Mouse (Mus musculus) CD4-positive, CD25-positive, alpha-beta regulatory T cell, adult 9 weeks (primary cell): ENCODE measurements around the gene Hnrnpr. TPM values are rescaled to one million over a fixed set of nuclear protein-coding genes. Genes with fewer than 3 reads are reported as not detected.

ENCODE experiments used
- polyA plus RNA-seq: library from polyadenylated mRNA; unstranded; fragments of 100-300 nt; shearing (Covaris generic); gene quantifications from one replicate; pipeline ENCODE4 v1.2.1, GENCODE M21; 2017

Hnrnpr gene
- polyA plus RNA-seq, result 147 TPM

GRCm38 (mm10) chr4:136310229-136311041 lies at the start of gene Hnrnpr:
TSS of gene Hnrnpr (plus strand) at chr4:136310942.

GRCm38 (mm10) chr4:136284455-136284854 lies 26.3 kb upstream of the Hnrnpr start, which contains the start of gene Zfp46:
TSS of gene Zfp46 (plus strand) at chr4:136284683.

Other genes with a start within 250 kb of the Hnrnpr start
- 271 TPM for gene Id3, start 167.4 kb upstream of the Hnrnpr start, polyA plus RNA-seq
- gene E2f2, start 138.5 kb upstream of the Hnrnpr start, polyA plus RNA-seq, result 20.7 TPM
- gene Asap3, start 104.6 kb upstream of the Hnrnpr start, polyA plus RNA-seq, result 0.15 TPM
- gene Tcea3, start 63.2 kb upstream of the Hnrnpr start, polyA plus RNA-seq, result 0.58 TPM
- 12.7 TPM for gene Zfp46, start 26.3 kb upstream of the Hnrnpr start, polyA plus RNA-seq
- gene Htr1d, start 112.6 kb downstream of the Hnrnpr start, polyA plus RNA-seq, result not detected
- gene 6030445D17Rik, start 151.3 kb downstream of the Hnrnpr start, polyA plus RNA-seq, result not detected
- 8.5 TPM for gene Luzp1, start 158.8 kb downstream of the Hnrnpr start, polyA plus RNA-seq